24 mouse cellular contexts compared by ENCODE assay signal in genomic region chr6:33832978-33833377, GRCm38 (mm10).
DNase-seq lines count a peak whose midpoint lies in the region; ATAC-seq lines count a peak whose summit lies in the region.
"Had no signal": no experiment of that assay in that cellular context is flagged by ENCODE, and none has a peak within 500 bp of the region (broad histone marks: within the 10 kb centered on the region; RNA-seq: fewer than 3 reads in every experiment).

No protein-coding gene starts in this region.

- peak; percentile 23 for DNase-seq in embryo, embryonic 11 days
- no peak for DNase-seq in embryo, embryonic 9.5 days (ENCODE audit: extremely low spot score)
- DNase-seq in kidney, postnatal 10 days = no peak
- DNase-seq in ES-CJ7 (ENCODE audit: low read depth, low spot score) = peak; percentile 4
- peak; percentile 40 for DNase-seq in forebrain, embryonic 14.5 days (ENCODE audit: low spot score)
- DNase-seq in urinary bladder, postnatal 10 days (ENCODE audit: low spot score) = no peak
- no peak for DNase-seq in ovary, postnatal 36 days (ENCODE audit: low spot score)
- DNase-seq: adrenal gland, adult 8-10 months; B cell, adult 2 months; cerebellum, postnatal 36 days; gastrocnemius, postnatal 14 days; heart, postnatal 36 days; layer of hippocampus, postnatal 36 days; liver, embryonic 13.5 days; right cerebral cortex, adult 18-20 months; spleen, adult 18-20 months had no signal

- ATAC-seq in kidney, embryonic 15.5 days (replicated peaks; ENCODE audit: low FRiP score) = peak; percentile 94
- no peak for ATAC-seq in forebrain, embryonic 14.5 days
- ATAC-seq: intestine, embryonic 16.5 days; lung, postnatal 0 days had no signal

- H3K4me3 ChIP-seq in kidney, embryonic 15.5 days (replicated peaks) = no peak overlapping the region
- H3K4me3 ChIP-seq in forebrain, embryonic 14.5 days (ENCODE audit: low read depth, low read length) = no peak overlapping the region
- H3K4me3 ChIP-seq: heart, embryonic 10.5 days; limb, embryonic 10.5 days; liver, embryonic 13.5 days; megakaryocyte, embryonic 14.5 days; neural tube, embryonic 12.5 days; stomach, embryonic 15.5 days had no signal

- WGBS in kidney, embryonic 15.5 days = 40% methylated on average over 4 of the region's 4 CpGs
- 50% methylated on average over 4 of the region's 4 CpGs for WGBS in forebrain, embryonic 14.5 days

- peaks cover 6% of the 10 kb centered on the region; the same call in 1 of the 2 replicates for H3K4me1 ChIP-seq in kidney, embryonic 15.5 days
- peaks cover 3% of the 10 kb centered on the region; the same call in 1 of the 2 replicates for H3K4me1 ChIP-seq in forebrain, embryonic 14.5 days (ENCODE audit: control insufficient read depth, insufficient read depth, low read length)
- H3K4me1 ChIP-seq: heart, embryonic 10.5 days; limb, embryonic 10.5 days; liver, embryonic 13.5 days; megakaryocyte, embryonic 14.5 days; neural tube, embryonic 12.5 days; stomach, embryonic 15.5 days had no signal

- 0 out of 2 replicates have a peak overlapping the region, but pooled peaks have one; percentile 48 for H3K27ac ChIP-seq in kidney, embryonic 15.5 days
- H3K27ac ChIP-seq in forebrain, embryonic 14.5 days (ENCODE audit: low read depth, low read length) = 0 out of 2 replicates have a peak overlapping the region, but pooled peaks have one; percentile 45
- H3K27ac ChIP-seq: heart, embryonic 10.5 days; limb, embryonic 10.5 days; liver, embryonic 13.5 days; neural tube, embryonic 12.5 days; stomach, embryonic 15.5 days had no signal

- no peak overlapping the region for H3K9ac ChIP-seq in kidney, embryonic 15.5 days
- H3K9ac ChIP-seq in forebrain, embryonic 14.5 days (ENCODE audit: low read length) = no peak overlapping the region
- H3K9ac ChIP-seq: liver, embryonic 13.5 days; neural tube, embryonic 12.5 days; stomach, embryonic 15.5 days had no signal

- no peaks in the 10 kb centered on the region for H3K27me3 ChIP-seq in kidney, embryonic 15.5 days
- H3K27me3 ChIP-seq in forebrain, embryonic 14.5 days (replicated peaks; ENCODE audit: control insufficient read depth, insufficient read depth, low read length) = no peaks in the 10 kb centered on the region
- H3K27me3 ChIP-seq: liver, embryonic 13.5 days; megakaryocyte, embryonic 14.5 days; neural tube, embryonic 12.5 days; stomach, embryonic 15.5 days had no signal

- H3K4me2 ChIP-seq in kidney, embryonic 15.5 days = no peak overlapping the region
- H3K4me2 ChIP-seq in forebrain, embryonic 14.5 days (ENCODE audit: low read length) = no peak overlapping the region
- H3K4me2 ChIP-seq: liver, embryonic 13.5 days; neural tube, embryonic 12.5 days; stomach, embryonic 15.5 days had no signal

- H3K9me3 ChIP-seq in kidney, embryonic 15.5 days (replicated peaks) = no peaks in the 10 kb centered on the region
- H3K9me3 ChIP-seq in forebrain, embryonic 14.5 days (replicated peaks; ENCODE audit: control insufficient read depth, low read length) = no peaks in the 10 kb centered on the region
- H3K9me3 ChIP-seq: heart, embryonic 10.5 days; limb, embryonic 10.5 days; liver, embryonic 13.5 days; megakaryocyte, embryonic 14.5 days; neural tube, embryonic 12.5 days; stomach, embryonic 15.5 days had no signal

- H3K36me3 ChIP-seq in kidney, embryonic 15.5 days = no peaks in the 10 kb centered on the region
- H3K36me3 ChIP-seq in forebrain, embryonic 14.5 days (ENCODE audit: control insufficient read depth, insufficient read depth, low read length) = no peaks in the 10 kb centered on the region
- H3K36me3 ChIP-seq: heart, embryonic 10.5 days; limb, embryonic 10.5 days; liver, embryonic 13.5 days; neural tube, embryonic 12.5 days; stomach, embryonic 15.5 days had no signal

Comparison
In these comparisons a context has a peak if more than half of its experiments do, and no peak if none do; other contexts are left out.
1. DNase-seq: peak in embryo, embryonic 11 days (single experiment), ES-CJ7 (single experiment) and forebrain, embryonic 14.5 days (single experiment); none in embryo, embryonic 9.5 days (single experiment), kidney, postnatal 10 days (single experiment), urinary bladder, postnatal 10 days (single experiment) and ovary, postnatal 36 days (single experiment).